Mouse (Mus musculus) mesoderm, embryonic 11.5 days (tissue): ENCODE data around the gene Phf11a.
"Not testable (repeated sequence)": the region's sequence is repeated elsewhere in the genome, so short reads cannot be mapped to it uniquely, and the experiment has no call there.

Experiments used
- DNase-seq: peaks from one replicate; pipeline ENCODE4 v3.0.0-alpha.2; 2012; ENCODE audit warnings: low read depth, low spot score

The Phf11a gene

GRCm38 (mm10) chr14:59297391-59297790, at the start of gene Phf11a:
Gene Phf11a (minus strand): TSS chr14:59297522.
- DNase-seq = not testable (repeated sequence)

GRCm38 (mm10) chr14:59341189-59341588, 43.9 kb upstream of the Phf11a start, which contains the start of gene Phf11b:
Gene Phf11b (minus strand): TSS chr14:59341351.
- DNase-seq = not testable (repeated sequence)

- DNase-seq = no peak
Observed at GRCm38 (mm10) chr14:59339541-59339940, 42.2 kb upstream of the Phf11a start.

- not testable (repeated sequence) for DNase-seq
Observed at GRCm38 (mm10) chr14:59336056-59336455, 38.7 kb upstream of the Phf11a start.

GRCm38 (mm10) chr14:59330499-59330898, 33.2 kb upstream of the Phf11a start:
- peak; percentile 13 for DNase-seq

GRCm38 (mm10) chr14:59319970-59320369, 22.6 kb upstream of the Phf11a start:
- not testable (repeated sequence) for DNase-seq

GRCm38 (mm10) chr14:59319036-59319435, 21.7 kb upstream of the Phf11a start:
- DNase-seq = not testable (repeated sequence)

GRCm38 (mm10) chr14:59291769-59292168, 5.6 kb downstream of the Phf11a start:
- not testable (repeated sequence) for DNase-seq

GRCm38 (mm10) chr14:59274961-59275360, 22.4 kb downstream of the Phf11a start:
- not testable (repeated sequence) for DNase-seq

GRCm38 (mm10) chr14:59260056-59260455, 37.3 kb downstream of the Phf11a start, which contains the start of gene Gm6904:
Gene Gm6904 (minus strand): TSS chr14:59260216.
- DNase-seq = no peak

- not testable (repeated sequence) for DNase-seq
Observed at GRCm38 (mm10) chr14:59255861-59256260, 41.5 kb downstream of the Phf11a start.

- peak; percentile 7 for DNase-seq
Observed at GRCm38 (mm10) chr14:59250350-59250749, 47.0 kb downstream of the Phf11a start.

- no peak for DNase-seq
Observed at GRCm38 (mm10) chr14:59233635-59234034, 63.7 kb downstream of the Phf11a start.

- no peak for DNase-seq
Observed at GRCm38 (mm10) chr14:59232003-59232402, 65.3 kb downstream of the Phf11a start.

GRCm38 (mm10) chr14:59230331-59230966, 66.9 kb downstream of the Phf11a start:
- no peak for DNase-seq

GRCm38 (mm10) chr14:59229822-59230221, 67.5 kb downstream of the Phf11a start:
- no peak for DNase-seq
